Mouse (Mus musculus) thymus, adult 2 months (tissue): Measurements from ENCODE around the gene Tubb2b.

Experiments
- CTCF ChIP-seq: fragments of 200-500 bp; IDR thresholded peaks from 2 replicates; pipeline ENCODE4 v1.5.1; 2012; ENCODE audit warnings: mild to moderate bottlenecking, control low read depth, low read length, moderate library complexity, borderline replicate concordance; ENCODE audit not compliant: control insufficient read depth, poor library complexity, insufficient read depth; ENCODE audit errors: extremely low read depth
- POLR2A ChIP-seq: fragments of 200-500 bp; IDR thresholded peaks from 2 replicates; pipeline ENCODE4 v1.6.1; 2012; ENCODE audit warnings: mild to moderate bottlenecking, low read length, control low read depth, moderate library complexity; ENCODE audit not compliant: control insufficient read depth, poor library complexity, insufficient read depth; ENCODE audit errors: extremely low read depth

GRCm38 (mm10) chr13:34156133-34156839 is 26.0 kb upstream of the Tubb2b start:
- no peak for TF ChIP-seq CTCF
- TF ChIP-seq POLR2A: no peak
